In genomic region chr9:89979248-89979647, GRCm38 (mm10) we compare ENCODE assay signal across 18 mouse cellular contexts.
DNase-seq lines count a peak whose midpoint lies in the region; ATAC-seq and TF ChIP-seq lines count a peak whose summit lies in the region.
"Had no signal": no experiment of that assay in that cellular context is flagged by ENCODE, and none has a peak within 500 bp of the region (broad histone marks: within the 10 kb centered on the region; RNA-seq: fewer than 3 reads in every experiment).

No protein-coding gene starts in this region.

- no peak overlapping the region for H3K4me2 ChIP-seq in lung, embryonic 14.5 days
- H3K4me2 ChIP-seq in liver, postnatal 0 days (ENCODE audit: low read depth, low read length), result no peak overlapping the region
- H3K4me2 ChIP-seq: heart, embryonic 15.5 days; midbrain, embryonic 11.5 days had no signal

- peak; percentile 82 for ATAC-seq in lung, embryonic 14.5 days (ENCODE audit: insufficient read depth)
- no peak for ATAC-seq in liver, postnatal 0 days
- ATAC-seq in megakaryocyte, adult 5-6 weeks (ENCODE audit: poor library complexity, severe bottlenecking), result no peak

- no peaks in the 10 kb centered on the region for H3K36me3 ChIP-seq in lung, embryonic 14.5 days (ENCODE audit: insufficient read depth)
- no peaks in the 10 kb centered on the region for H3K36me3 ChIP-seq in liver, postnatal 0 days (replicated peaks; ENCODE audit: insufficient read depth, low read length)
- H3K36me3 ChIP-seq: heart, embryonic 15.5 days; limb, embryonic 10.5 days had no signal

- WGBS in lung, embryonic 14.5 days, result 12% methylated on average over 3 of the region's 3 CpGs
- 25% methylated on average over 3 of the region's 3 CpGs for WGBS in liver, postnatal 0 days (ENCODE audit: insufficient replicate concordance)

- no peak overlapping the region for H3K27ac ChIP-seq in lung, embryonic 14.5 days (ENCODE audit: low read depth)
- H3K27ac ChIP-seq in liver, postnatal 0 days (ENCODE audit: low read depth), result no peak overlapping the region
- H3K27ac ChIP-seq: heart, embryonic 15.5 days; limb, embryonic 10.5 days; liver, embryonic 14.5 days had no signal

- no peak for TF ChIP-seq CTCF in lung, embryonic 14.5 days (IDR thresholded peaks at IDR 0.05; ENCODE audit: low read depth)
- no peak for TF ChIP-seq CTCF in liver, postnatal 0 days (IDR thresholded peaks at IDR 0.05; ENCODE audit: low read depth)

- intact Hi-C loops in left cerebral cortex, postnatal 10 days (cut with DNase I), result loop anchor here (5.0 to 10.0 kb wide), 2 partner anchors 98 to 274 kb away; partner anchors contain the start of gene Tmed3
- intact Hi-C loops in left cerebral cortex, postnatal 4 days (cut with DNase I), result loop anchor here (10.0 kb wide), 2 partner anchors 96 to 274 kb away; partner anchors contain the start of gene Tmed3

- no peak overlapping the region for H3K9ac ChIP-seq in lung, embryonic 14.5 days
- no peak overlapping the region for H3K9ac ChIP-seq in liver, postnatal 0 days (replicated peaks)
- H3K9ac ChIP-seq: heart, embryonic 15.5 days; liver, embryonic 14.5 days had no signal

- no peaks in the 10 kb centered on the region for H3K27me3 ChIP-seq in lung, embryonic 14.5 days (ENCODE audit: insufficient read depth, low read length)
- H3K27me3 ChIP-seq in liver, postnatal 0 days (ENCODE audit: insufficient read depth, low read length), result no peaks in the 10 kb centered on the region
- H3K27me3 ChIP-seq: heart, embryonic 15.5 days had no signal

- no peaks in the 10 kb centered on the region for H3K9me3 ChIP-seq in lung, embryonic 14.5 days (ENCODE audit: low read depth, low read length)
- no peaks in the 10 kb centered on the region for H3K9me3 ChIP-seq in liver, postnatal 0 days (ENCODE audit: low read length)
- H3K9me3 ChIP-seq: heart, embryonic 15.5 days; limb, embryonic 10.5 days had no signal

- no peak for TF ChIP-seq EP300 in liver, postnatal 0 days (IDR thresholded peaks at IDR 0.05; ENCODE audit: low read depth)

- no peaks in the 10 kb centered on the region for H3K4me1 ChIP-seq in lung, embryonic 14.5 days (ENCODE audit: insufficient read depth)
- no peaks in the 10 kb centered on the region for H3K4me1 ChIP-seq in liver, postnatal 0 days (ENCODE audit: insufficient read depth)

- no peak overlapping the region for H3K4me3 ChIP-seq in lung, embryonic 14.5 days (ENCODE audit: low read depth, low read length)
- H3K4me3 ChIP-seq in liver, postnatal 0 days (ENCODE audit: low read depth, low read length), result no peak overlapping the region
- H3K4me3 ChIP-seq: heart, embryonic 15.5 days; limb, embryonic 10.5 days had no signal

- DNase-seq in left cerebral cortex, postnatal 10 days (ENCODE audit: extremely low spot score in 1 of 2, low spot score in 2 of 2), result peak; percentile 17 to 36
- DNase-seq in left cerebral cortex, postnatal 4 days, result no peak
- DNase-seq in fat pad, adult 2 months (ENCODE audit: extremely low read depth, low read depth, low spot score), result peak; percentile 19
- peak; percentile 97 for DNase-seq in lung, embryonic 14.5 days
- peak; percentile 40 for DNase-seq in right cerebral cortex, postnatal 4 days
- DNase-seq in liver, postnatal 0 days, result no peak
- no peak for DNase-seq in natural killer cell, adult 2 months (ENCODE audit: low spot score in 2 of 2)
- DNase-seq: adrenal gland, adult 8-10 months; cerebellum, adult 8-10 months; kidney, adult 11 months; kidney, postnatal 36 days; layer of hippocampus, postnatal 36 days; thymus, postnatal 14 days had no signal

Comparison
In these comparisons a context has a peak if more than half of its experiments do, and no peak if none do; other contexts are left out.
1. DNase-seq: peak in left cerebral cortex, postnatal 10 days (2 of 2), fat pad, adult 2 months (single experiment), lung, embryonic 14.5 days (single experiment) and right cerebral cortex, postnatal 4 days (single experiment); none in left cerebral cortex, postnatal 4 days (single experiment), liver, postnatal 0 days (single experiment) and natural killer cell, adult 2 months (0 of 2).